Mouse (Mus musculus) heart, postnatal 0 days (tissue): ENCODE measurements at regions not wholly inside any gene's neighbourhood (a gene's known extent, or its start where the extent isn't known, plus 50 kb on each side); places are given as distances from the start of the nearest gene placed in this dataset.

Experiments used
- ATAC-seq: fragments of 200-750 bp; cut with Nextera tagmentation; 2 replicates; pipeline ENCODE4 v1.8.0; 2017; ENCODE audit warnings: low read depth, moderate number of reproducible peaks, moderate library complexity; ENCODE audit not compliant: insufficient read depth
- DNase-seq: peaks from one replicate; pipeline ENCODE4 v3.0.0-alpha.2; 2016; ENCODE audit warnings: low spot score
- H3K27ac ChIP-seq: fragments of 300-500 bp; sonication (generic); 2 replicates; pipeline ENCODE4 v1.5.1; 2014; ENCODE audit warnings: low read depth, mild to moderate bottlenecking
- H3K27me3 ChIP-seq: fragments of 300-500 bp; sonication (generic); 2 replicates; pipeline ENCODE4 v1.6.1; 2014; ENCODE audit warnings: low read length, mixed read lengths; ENCODE audit not compliant: control insufficient read depth, insufficient read depth
- H3K36me3 ChIP-seq: fragments of 300-500 bp; sonication (generic); replicated peaks from 2 replicates; pipeline ENCODE4 v1.6.1; 2014; ENCODE audit warnings: low read length, mixed read lengths; ENCODE audit not compliant: control insufficient read depth, insufficient read depth
- H3K4me1 ChIP-seq: fragments of 300-500 bp; sonication (generic); 2 replicates; pipeline ENCODE4 v1.6.1; 2014; ENCODE audit warnings: antibody characterized with exemption; ENCODE audit not compliant: control insufficient read depth, insufficient read depth
- H3K4me2 ChIP-seq: fragments of 300-500 bp; sonication (generic); 2 replicates; pipeline ENCODE4 v1.6.1; 2014; ENCODE audit warnings: low read depth, mild to moderate bottlenecking, low read length, moderate library complexity
- H3K4me3 ChIP-seq: fragments of 300-500 bp; sonication (generic); 2 replicates; pipeline ENCODE4 v1.5.1; 2014; ENCODE audit warnings: low read depth, low read length
- H3K9ac ChIP-seq: fragments of 300-500 bp; sonication (generic); replicated peaks from 2 replicates; pipeline ENCODE4 v1.6.1; 2014; ENCODE audit warnings: low read depth, low read length, mixed read lengths
- H3K9me3 ChIP-seq: fragments of 300-500 bp; sonication (generic); replicated peaks from 2 replicates; pipeline ENCODE4 v1.6.1; 2016; ENCODE audit warnings: low read length; ENCODE audit not compliant: control insufficient read depth
- CTCF ChIP-seq: IDR thresholded peaks from 2 replicates; pipeline ENCODE4 v1.5.1; 2016; ENCODE audit warnings: antibody characterized with exemption, control low read depth, low read depth
- EP300 ChIP-seq: IDR thresholded peaks from 2 replicates; pipeline ENCODE4 v1.6.1; 2016; ENCODE audit warnings: antibody characterized with exemption, low read depth
- WGBS: fragments of 180-500 bp; shearing (Covaris S2); extraction: QIAGEN DNeasy Blood & Tissue Kit; methylation state at CpG from one replicate; pipeline ENCODE4 v1.1.7; 2014; 5-methylcytosine and 5-hydroxymethylcytosine counted together

GRCm38 (mm10) chr15:88533354-88533753, 66.7 kb upstream of the Zdhhc25 start:
- ATAC-seq (no peak), DNase-seq (no peak)
- H3K27me3 ChIP-seq, result no peaks in the 10 kb centered on the region
- 58% methylated on average over 7 of the region's 7 CpGs for WGBS
- H3K9ac ChIP-seq, result no peak overlapping the region
- no peak for TF ChIP-seq EP300
- TF ChIP-seq CTCF, result no peak
- H3K4me2 ChIP-seq, result no peak overlapping the region
- no peak overlapping the region for H3K4me3 ChIP-seq
- H3K4me1 ChIP-seq, result no peaks in the 10 kb centered on the region
- no peak overlapping the region for H3K27ac ChIP-seq
- no peaks in the 10 kb centered on the region for H3K9me3 ChIP-seq
- H3K36me3 ChIP-seq, result no peaks in the 10 kb centered on the region

- Histone ChIP-seq H3K9ac (no peak overlapping the region), H3K9me3 (no peaks in the 10 kb centered on the region), H3K27ac (no peak overlapping the region), H3K36me3 (no peaks in the 10 kb centered on the region), H3K4me2 (no peak overlapping the region), H3K4me3 (no peak overlapping the region), H3K27me3 (no peaks in the 10 kb centered on the region), H3K4me1 (no peaks in the 10 kb centered on the region)
- 44% methylated on average over 2 of the region's 2 CpGs for WGBS
- TF ChIP-seq CTCF (no peak), EP300 (no peak)
- no peak for ATAC-seq
- DNase-seq, result no peak
Measured at GRCm38 (mm10) chr15:88535516-88535915, 64.6 kb upstream of the Zdhhc25 start.

- no peak overlapping the region for H3K9ac ChIP-seq
- ATAC-seq, result no peak
- H3K4me3 ChIP-seq, result no peak overlapping the region
- DNase-seq, result peak; percentile 11
- no peaks in the 10 kb centered on the region for H3K4me1 ChIP-seq
- no peak overlapping the region for H3K27ac ChIP-seq
- no peak overlapping the region for H3K4me2 ChIP-seq
- no peaks in the 10 kb centered on the region for H3K9me3 ChIP-seq
- H3K36me3 ChIP-seq, result no peaks in the 10 kb centered on the region
- H3K27me3 ChIP-seq, result no peaks in the 10 kb centered on the region
- 17% methylated on average over 10 of the region's 10 CpGs for WGBS
- peak; percentile 41 for TF ChIP-seq CTCF
- TF ChIP-seq EP300, result no peak
Measured at GRCm38 (mm10) chr15:88537190-88537589, 62.9 kb upstream of the Zdhhc25 start.

- ATAC-seq, result no peak
- 51% methylated on average over 2 of the region's 2 CpGs for WGBS
Measured at GRCm38 (mm10) chr15:88542567-88542966, 57.5 kb upstream of the Zdhhc25 start.

GRCm38 (mm10) chr15:88544216-88544615, 55.9 kb upstream of the Zdhhc25 start:
- Histone ChIP-seq H3K27me3 (no peaks in the 10 kb centered on the region), H3K9ac (no peak overlapping the region), H3K4me1 (no peaks in the 10 kb centered on the region), H3K27ac (no peak overlapping the region), H3K4me3 (no peak overlapping the region), H3K4me2 (no peak overlapping the region), H3K36me3 (no peaks in the 10 kb centered on the region), H3K9me3 (no peaks in the 10 kb centered on the region)
- no peak for DNase-seq
- 70% methylated on average over 5 of the region's 5 CpGs for WGBS
- TF ChIP-seq EP300, result no peak
- TF ChIP-seq CTCF, result no peak
- ATAC-seq, result no peak

More at GRCm38 (mm10) chr15:88542567-88542966, 57.5 kb upstream of the Zdhhc25 start:
- Histone ChIP-seq H3K4me3 (no peak overlapping the region), H3K27me3 (no peaks in the 10 kb centered on the region), H3K4me1 (no peaks in the 10 kb centered on the region), H3K4me2 (no peak overlapping the region), H3K27ac (no peak overlapping the region), H3K9me3 (no peaks in the 10 kb centered on the region), H3K36me3 (no peaks in the 10 kb centered on the region), H3K9ac (no peak overlapping the region)
- DNase-seq, result no peak
- TF ChIP-seq CTCF (no peak), EP300 (no peak)

- no peaks in the 10 kb centered on the region for H3K9me3 ChIP-seq
- H3K9ac ChIP-seq, result no peak overlapping the region
- no peaks in the 10 kb centered on the region for H3K27me3 ChIP-seq
- ATAC-seq (no peak), DNase-seq (no peak)
- no peaks in the 10 kb centered on the region for H3K36me3 ChIP-seq
- H3K27ac ChIP-seq, result no peak overlapping the region
- H3K4me1 ChIP-seq, result no peaks in the 10 kb centered on the region
- WGBS, result 33% methylated on average over 6 of the region's 6 CpGs
- H3K4me2 ChIP-seq, result no peak overlapping the region
- no peak overlapping the region for H3K4me3 ChIP-seq
- TF ChIP-seq EP300 (no peak), CTCF (no peak)
Measured at GRCm38 (mm10) chr15:88548261-88548660, 51.8 kb upstream of the Zdhhc25 start.
